Mouse (Mus musculus) large intestine, adult 2 months (tissue): ENCODE measurements at regions not wholly inside any gene's neighbourhood (a gene's known extent, or its start where the extent isn't known, plus 50 kb on each side); places are given as distances from the start of the nearest gene placed in this dataset.

ENCODE experiments used
- DNase-seq: peaks from one replicate; pipeline ENCODE4 v3.0.0-alpha.2; 2012; ENCODE audit warnings: low read depth, low spot score
- WGBS: fragments of 180-500 bp; shearing (Covaris S2); methylation state at CpG from one replicate; pipeline ENCODE4 v1.1.7; 2018; 5-methylcytosine and 5-hydroxymethylcytosine counted together

DNA sequence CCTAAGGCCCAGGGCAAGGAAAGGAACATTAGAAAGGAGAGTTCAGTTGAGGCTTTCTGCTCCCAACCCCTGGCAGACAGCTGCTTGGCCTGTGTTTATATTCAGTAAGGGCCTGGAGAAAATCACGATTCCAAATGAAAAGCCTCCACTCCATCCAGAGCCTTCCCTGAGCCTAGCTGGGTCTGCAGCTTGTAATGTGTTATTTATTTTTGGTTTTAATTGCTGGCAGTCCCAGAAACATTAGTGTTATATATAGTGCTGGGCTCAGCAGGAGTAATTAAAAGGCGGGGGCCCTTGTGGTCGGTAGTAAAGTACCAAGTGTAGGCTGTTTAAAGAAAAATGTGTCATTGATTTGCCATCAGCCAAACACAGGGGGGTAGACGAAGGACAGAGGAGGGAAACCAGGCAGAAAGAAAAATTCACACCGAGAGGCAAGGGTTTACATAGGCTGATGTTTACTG is 623.9 kb upstream of the Auts2 start:
- WGBS, result 25% methylated on average over 5 of the region's 5 CpGs
- no peak for DNase-seq

DNA sequence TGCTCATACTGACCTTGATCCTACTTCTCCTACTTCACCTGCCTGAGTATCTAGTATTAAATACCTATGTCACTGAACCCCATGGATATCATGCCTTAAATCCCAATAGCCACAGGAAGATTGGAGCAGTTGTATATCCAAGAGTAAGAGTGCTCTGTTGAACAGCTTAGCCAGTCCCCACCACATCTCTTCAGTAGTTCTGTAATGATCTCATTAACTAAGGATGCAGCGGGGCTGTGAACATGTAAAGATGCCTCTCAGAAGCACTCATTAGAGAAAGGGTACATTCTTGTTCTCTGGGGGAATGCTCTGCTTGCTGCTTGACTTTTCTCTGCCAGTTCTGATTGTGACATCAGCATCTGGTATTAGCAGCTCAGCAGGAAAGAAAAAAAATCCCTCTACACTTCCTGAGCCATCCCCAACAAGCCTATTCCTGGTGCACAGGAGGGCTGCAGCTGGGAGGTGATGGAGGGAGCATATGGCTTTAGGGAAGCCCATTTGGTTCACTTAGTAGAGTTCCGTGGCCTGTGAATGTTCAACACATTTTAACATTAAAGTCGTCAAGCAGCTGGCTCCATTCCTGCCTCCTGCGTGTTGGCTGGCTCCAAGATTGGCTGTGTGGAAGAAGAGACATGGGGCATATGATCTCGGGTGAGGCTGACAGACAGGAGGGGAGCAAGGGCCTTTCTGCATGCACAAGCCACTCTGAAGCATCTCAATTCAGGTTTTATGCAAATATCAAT is 613.1 kb upstream of the Auts2 start:
- DNase-seq, result no peak
- WGBS, result 69% methylated on average over 5 of the region's 5 CpGs

DNA sequence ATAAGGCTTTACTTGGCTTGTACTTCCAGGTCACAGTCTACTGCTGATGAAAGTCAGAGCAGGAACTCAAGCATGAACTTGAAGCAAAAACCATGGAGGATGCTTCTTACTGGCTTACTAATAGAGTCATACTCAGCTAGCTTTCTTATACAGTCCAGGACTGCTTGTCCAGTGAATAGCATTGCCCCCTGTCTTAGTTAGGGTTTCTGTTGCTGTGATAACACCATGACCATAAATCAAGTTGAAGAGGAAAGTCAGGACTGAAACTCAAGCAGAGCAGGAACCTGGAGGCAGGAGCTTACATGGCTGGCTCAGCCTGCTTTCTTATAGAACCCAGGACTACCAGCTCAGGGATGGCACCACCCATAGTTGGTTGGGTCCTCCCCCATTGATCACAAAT is 602.9 kb upstream of the Auts2 start:
- DNase-seq, result no peak

DNA sequence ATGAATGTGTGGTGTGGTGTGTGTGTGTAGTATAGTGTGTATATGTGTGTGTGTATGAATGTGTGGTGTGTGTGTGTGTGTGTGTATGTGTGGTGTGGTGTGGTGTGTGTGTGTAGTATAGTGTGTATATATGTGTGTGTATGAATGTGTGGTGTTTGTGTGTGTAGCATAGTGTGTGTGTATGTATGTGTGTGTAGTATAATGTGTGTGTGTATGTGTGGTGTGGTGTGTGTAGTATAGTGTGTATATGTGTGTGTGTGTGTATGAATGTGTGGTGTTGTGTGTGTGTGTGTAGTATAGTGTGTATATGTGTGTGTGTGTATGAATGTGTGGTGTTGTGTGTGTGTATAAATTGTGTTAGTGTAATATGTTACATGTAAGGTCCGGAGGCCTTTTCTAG is 600.5 kb upstream of the Auts2 start:
- 100% methylated on average over 1 of the region's 1 CpGs for WGBS
- no peak for DNase-seq

DNA sequence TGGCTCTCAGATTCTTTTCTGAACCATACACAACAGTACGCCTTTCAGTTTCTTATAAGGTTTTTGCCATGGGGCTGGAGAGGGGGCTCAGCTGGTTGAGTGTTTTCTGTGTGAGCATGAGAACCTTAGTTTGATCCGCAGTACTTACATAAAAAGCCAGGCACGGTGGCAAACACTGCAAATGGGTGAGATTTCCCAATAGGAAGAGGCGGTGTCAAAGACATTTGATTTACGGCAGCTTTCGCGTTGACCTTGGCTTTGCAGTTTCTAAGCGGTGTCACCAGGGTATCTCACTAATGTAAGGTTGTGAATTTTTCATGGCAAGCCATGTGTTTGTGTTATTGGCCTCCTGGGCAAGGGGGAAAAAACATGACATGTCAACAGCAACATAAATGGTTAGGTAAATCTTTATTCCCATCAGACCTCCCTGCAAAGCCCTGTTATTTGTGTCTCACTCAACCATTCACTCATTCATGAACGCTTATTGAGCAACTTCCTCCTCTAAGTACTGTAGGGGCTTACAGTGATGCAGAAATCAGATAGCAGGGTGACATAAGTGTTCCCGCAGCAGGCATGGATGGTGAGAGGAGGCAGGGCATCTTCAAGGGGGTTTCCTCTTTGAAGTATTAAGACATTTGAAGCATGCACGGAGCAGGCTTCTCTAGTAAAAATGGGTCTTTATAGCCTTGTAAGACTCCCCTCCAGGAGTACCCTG is 599.4 kb upstream of the Auts2 start:
- WGBS, result 43% methylated on average over 11 of the region's 11 CpGs
- no peak for DNase-seq

DNA sequence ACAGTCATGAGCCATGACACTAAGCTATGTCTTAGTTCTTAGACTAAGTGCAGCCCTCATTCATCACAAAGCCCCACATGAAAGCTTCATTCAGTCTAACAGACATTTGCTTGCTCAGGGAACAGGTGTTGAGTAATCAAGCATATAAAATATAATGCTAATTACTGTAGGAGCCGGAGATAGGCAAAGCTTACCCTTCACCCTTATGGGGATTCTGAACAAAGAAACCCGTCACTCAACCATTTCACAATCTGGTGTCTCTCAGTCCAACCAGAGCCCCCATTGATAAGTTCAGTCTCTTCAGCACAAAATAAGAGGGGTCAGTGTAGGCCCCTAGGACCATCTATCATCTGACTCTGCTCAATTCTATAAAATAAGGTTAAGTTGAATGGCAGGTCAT is 587.9 kb upstream of the Auts2 start:
- DNase-seq, result no peak
- 72% methylated on average over 2 of the region's 2 CpGs for WGBS

DNA sequence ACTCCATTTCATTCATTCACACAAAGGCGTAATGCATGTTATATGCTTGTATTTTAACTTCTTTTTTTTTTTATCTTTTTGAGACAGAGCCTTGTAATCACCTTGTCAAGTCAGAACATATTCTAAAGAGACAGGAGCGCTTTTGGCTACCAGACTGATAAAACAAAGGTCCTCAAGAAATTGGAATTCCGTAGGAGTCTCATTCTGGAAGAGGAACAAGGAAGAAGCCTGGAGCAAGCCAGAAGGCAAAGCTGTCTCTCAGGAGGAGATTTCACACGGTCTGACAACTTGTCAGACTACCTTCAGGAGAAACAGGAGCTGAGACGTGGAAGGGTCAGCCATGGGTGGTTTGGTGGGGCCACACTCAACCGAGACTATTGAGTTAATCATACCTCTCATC is 587.2 kb upstream of the Auts2 start:
- no peak for DNase-seq
- WGBS, result 81% methylated on average over 6 of the region's 6 CpGs

DNA sequence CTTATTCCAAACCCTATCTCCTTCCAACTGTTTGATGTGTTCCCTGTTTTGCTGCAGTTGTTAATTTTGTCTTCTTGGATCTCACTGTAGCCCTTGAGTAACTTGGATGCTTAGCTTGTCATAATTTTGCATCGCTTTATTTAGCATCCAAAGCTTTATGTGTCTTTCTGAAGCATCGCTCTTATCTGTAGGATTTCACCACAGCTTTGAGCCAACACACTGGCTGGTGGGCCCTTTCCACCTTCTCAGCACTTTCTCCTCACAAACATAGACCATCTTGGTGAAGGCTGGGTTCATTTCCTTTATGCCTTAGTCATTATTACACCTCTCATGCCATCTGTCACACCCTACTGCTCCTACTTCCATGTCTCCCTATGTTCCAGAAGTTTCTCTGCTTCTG is 581.1 kb upstream of the Auts2 start:
- 91% methylated on average over 2 of the region's 2 CpGs for WGBS
- no peak for DNase-seq

DNA sequence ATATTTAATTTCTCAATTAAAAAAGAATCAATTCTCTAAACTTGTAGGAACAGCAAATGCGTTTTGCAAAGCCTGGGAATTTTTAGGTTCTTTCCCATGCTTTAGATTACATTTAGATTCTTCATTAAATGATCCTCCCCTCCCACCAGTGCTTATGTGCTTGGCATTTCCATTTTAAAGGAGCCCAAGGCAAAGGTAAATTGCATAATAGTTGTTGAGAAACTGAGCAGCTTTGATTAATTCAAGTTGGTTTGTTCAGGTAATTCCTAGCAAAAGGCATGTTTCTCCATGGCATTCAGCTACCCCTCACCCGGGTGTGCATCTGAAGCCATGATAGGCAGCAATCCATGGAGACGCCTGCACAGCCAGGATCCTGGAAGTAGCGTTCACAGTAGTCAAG is 570.8 kb upstream of the Auts2 start:
- 89% methylated on average over 4 of the region's 4 CpGs for WGBS
- DNase-seq, result no peak

DNA sequence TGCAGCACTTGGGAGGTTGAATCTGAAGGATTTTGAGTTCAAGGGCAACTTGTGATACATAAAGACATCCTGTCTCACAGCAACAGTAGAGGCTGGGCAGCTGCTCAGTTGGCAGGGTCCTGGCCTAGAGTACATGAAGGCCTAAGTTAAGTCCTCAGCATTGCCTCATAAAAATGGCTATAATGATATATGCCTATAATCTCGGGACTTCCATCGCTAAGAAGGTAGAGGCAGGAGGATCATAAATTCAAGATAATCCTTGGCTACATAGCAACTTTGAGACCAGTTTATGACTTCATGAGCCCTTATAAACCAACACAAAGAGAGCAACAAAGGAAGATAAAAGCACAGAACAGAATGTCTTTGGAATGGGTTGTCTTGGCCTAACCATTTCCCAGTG is 570.0 kb upstream of the Auts2 start:
- 32% methylated on average over 2 of the region's 2 CpGs for WGBS
- DNase-seq, result peak; percentile 21

DNA sequence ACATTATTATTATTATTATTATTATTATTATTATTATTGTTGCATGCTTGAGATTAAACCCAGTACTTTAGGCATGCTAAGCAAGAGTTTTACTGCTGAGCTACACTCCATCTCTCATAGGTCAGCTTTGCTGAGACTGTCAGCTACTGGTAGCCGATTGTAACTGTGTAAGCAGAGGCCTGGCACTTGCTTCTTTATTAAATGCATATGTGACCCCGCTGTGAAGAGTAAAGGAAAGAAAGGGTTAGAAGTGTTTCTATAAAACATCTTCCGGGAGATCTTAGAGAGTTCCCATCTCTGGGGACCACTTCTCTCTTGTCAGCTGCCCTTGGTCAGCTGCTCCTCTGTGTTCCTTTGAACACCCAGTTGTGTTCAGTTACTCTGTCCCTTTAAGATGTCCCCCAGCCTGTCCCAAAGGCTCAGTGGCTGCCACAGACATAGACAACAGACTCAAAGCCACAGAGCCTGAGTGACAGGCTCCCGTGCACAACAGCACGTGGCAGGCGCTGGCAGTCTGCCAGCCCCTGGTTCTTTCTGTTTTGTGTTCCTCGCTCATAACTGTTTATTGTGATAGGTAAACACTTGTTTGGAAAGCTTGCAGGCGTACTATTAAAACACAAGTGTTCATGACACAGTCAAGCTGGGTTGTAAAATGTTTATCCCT is 563.7 kb upstream of the Auts2 start:
- DNase-seq, result no peak
- 30% methylated on average over 8 of the region's 8 CpGs for WGBS

DNA sequence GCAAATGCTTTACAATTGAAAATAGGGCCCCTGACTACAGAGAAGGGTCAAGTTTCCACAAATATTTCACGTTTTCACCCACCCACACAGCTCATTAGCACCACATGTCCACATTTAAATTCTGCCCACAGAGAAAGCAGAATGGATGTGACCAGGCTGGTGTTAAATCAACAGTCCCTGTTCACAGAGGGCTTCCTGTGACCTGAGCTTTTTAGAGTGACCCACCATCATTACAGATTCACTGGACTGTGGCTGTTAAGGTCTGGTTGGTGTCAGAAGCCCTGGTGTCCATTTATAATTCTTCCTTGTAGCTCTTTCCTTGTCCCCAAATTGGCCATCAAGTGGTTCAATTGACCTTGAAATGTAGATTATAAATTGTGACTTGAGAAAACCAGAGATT is 553.2 kb upstream of the Auts2 start:
- 68% methylated on average over 1 of the region's 1 CpGs for WGBS

DNA sequence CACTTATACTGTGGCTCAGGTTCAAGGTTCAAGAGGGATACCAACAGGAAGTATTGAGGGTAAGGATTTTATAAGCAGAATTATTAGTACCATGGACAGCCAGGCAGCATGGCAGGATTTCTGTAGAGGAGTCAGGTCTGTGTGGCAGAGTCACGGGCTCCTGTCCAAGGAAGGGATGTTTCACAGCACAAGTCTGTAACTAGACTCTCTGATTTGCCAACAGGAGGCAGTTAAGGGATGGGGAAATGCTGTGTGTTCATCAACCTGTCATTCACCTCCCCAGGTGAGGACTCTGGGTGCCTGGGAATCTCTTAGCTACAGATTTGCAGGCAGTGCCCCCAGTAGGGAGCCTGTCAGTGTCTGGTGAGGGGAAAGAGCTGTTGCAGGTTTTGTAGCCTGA is 541.7 kb upstream of the Auts2 start:
- DNase-seq, result no peak
- WGBS, result 54% methylated on average over 1 of the region's 1 CpGs

More for the DNA sequence above, 553.2 kb upstream of the Auts2 start:
- no peak for DNase-seq

DNA sequence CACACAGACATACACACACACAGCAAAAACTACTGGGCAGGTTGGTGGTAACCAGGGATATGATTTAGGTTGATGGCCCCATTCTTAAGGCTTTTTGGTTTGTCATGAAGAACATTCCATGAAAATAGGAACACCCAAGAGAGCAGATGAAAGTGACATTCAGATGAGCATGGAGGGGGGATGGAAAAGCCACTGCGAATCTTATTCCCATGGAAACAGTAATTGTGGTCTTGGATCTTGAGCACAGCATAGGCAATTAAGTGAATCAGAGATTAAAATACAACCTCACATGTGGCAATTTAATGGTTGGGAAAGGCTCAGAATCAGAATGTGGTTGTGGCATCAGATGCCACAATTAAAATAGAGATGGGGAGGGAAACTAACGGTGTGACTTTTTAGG is 537.6 kb upstream of the Auts2 start:
- no peak for DNase-seq
- 91% methylated on average over 2 of the region's 2 CpGs for WGBS

DNA sequence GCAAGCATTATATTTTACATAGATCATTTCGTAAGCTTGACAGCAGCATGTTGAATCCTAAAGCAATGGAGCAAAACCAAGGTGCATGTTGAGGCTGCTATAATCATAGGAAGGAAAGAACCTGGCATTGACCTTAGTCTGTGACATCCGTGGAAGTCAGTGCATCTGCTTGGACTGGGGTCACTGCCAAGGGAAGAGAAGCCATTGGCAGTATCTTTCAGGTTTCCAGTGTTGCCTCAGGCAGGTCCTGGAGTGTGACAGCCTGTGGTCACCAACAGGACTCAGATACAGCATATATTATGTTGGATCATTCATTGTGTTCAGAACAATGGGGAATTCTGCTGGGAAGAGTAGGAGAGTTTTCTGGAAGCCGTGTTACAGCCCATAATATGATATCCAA is 535.8 kb upstream of the Auts2 start:
- 78% methylated on average over 3 of the region's 3 CpGs for WGBS

DNA sequence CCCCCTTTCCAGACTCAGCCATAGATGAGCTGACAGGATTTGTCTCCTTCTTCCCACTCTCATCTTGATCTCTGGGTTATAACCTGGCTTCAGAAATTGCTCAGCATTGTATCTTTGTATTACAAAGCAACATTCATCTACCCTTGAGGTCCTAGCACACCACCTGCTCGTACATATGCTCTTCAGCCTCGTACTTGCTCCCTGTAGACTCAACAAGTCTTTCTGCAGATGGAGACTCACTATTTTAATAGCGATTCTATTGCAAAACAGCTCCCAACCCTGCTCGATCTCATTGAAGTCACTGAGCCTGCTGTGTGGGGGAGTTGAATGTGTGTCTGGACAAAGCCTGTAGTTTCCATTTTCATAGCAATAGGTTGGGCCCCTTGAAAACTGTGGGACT is 535.2 kb upstream of the Auts2 start:
- DNase-seq, result no peak
- WGBS, result 65% methylated on average over 4 of the region's 4 CpGs

More for the DNA sequence above, 535.8 kb upstream of the Auts2 start:
- DNase-seq, result no peak

DNA sequence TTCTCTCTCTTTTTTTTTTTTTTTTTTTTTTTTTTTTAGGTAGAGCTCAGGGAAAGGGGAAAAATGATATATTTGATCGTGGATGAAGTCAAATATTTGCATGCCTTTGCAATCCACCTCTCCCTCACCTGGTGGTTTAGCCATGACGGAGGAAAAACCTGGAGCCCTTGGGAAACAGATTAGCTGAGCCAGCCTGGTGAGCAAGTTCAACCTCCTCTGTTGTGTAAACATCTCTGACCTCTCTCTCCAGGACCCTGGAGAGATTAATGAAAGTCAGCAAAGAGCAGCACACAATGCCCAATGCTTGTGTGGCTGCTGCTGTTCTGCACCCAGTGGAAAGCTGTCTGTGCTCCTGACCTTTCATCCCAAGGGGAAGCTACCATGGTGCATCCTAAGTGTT is 530.2 kb upstream of the Auts2 start:
- no peak for DNase-seq
- 45% methylated on average over 2 of the region's 2 CpGs for WGBS

DNA sequence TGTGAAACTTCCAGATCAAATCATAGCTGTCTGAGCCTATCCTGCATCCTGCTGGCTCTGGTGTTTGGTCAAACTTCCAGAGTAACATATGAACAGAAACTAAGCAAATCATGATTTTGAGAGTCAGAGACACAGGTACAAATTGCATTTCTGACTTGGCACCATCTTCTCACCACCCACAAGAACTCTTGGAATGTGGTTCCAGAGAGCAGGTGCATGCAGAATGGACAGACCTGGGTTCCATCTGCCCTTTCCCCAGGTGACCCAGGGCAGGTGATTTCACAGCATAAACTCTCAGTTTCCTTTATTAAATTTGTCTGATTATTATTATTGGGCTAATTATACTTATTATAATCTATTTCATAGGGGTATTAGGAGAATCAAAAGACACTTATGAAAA is 527.0 kb upstream of the Auts2 start:
- DNase-seq, result no peak

DNA sequence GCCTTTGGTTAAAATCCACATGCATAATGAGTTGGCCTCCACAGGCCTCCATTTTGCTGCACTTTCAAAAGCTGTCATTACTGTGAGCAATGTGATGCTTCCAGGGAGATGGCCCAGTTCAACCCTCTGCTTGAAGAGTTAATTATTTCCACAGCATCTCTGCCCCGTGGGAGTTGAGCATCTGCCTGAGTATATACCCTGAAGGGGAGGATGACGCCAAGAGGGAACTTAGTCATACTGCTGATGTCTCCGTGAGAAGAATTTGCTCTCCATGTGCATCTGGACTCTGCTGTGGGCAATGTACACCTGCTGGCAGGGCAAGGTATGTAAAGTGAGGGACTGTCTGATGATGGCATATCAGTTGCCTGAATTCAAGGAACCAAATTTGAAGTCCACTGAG is 519.3 kb upstream of the Auts2 start:
- DNase-seq, result no peak
- WGBS, result 78% methylated on average over 3 of the region's 3 CpGs

DNA sequence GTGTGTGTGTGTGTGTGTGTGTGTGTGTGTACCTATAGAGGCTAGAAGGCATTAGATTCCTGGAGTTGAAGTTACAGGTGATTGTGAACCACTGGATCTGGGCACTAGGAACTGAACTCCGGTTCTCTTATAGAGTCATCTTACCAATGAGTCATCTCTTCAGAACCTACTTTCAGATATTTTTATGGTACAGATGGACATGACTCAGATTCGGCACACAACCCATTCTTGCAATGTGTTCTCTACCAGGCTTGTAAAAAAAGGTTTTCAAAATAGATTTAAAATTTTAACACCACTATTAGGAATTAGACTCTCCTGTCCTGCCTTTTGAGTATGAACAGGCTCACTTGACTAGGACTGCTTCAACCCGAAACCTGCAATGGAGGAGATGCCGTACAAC is 504.3 kb upstream of the Auts2 start:
- 84% methylated on average over 4 of the region's 4 CpGs for WGBS
- no peak for DNase-seq

DNA sequence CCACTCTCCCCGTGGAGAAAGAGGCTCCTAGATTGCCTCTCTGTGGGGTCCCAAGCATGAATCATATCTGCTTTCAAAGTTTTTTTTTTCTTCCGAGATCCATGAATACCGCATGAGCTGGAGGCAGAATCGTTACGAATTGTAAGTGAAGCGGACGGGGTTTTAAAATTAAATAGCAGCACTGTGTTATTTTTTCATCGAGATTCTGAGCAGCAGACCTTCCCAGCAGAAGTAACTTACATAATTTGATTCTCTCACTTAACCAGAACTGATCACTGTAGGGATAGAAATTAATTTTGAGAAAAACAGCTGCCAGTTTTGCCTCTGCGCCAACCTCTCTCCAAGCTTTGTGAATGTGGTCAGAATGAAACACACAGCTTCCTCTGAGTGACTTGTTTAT is 502.5 kb upstream of the Auts2 start:
- DNase-seq, result no peak
- 82% methylated on average over 9 of the region's 9 CpGs for WGBS
